Mouse (Mus musculus) right cerebral cortex, postnatal 14 days (tissue): ENCODE measurements around the gene Cct8.
A peak's percentile ranks its signal among the peaks of the same experiment; 100 is the strongest.

ENCODE experiments used
- DNase-seq: peaks from one replicate; pipeline ENCODE4 v3.0.0; 2022

The Cct8 gene

DNA sequence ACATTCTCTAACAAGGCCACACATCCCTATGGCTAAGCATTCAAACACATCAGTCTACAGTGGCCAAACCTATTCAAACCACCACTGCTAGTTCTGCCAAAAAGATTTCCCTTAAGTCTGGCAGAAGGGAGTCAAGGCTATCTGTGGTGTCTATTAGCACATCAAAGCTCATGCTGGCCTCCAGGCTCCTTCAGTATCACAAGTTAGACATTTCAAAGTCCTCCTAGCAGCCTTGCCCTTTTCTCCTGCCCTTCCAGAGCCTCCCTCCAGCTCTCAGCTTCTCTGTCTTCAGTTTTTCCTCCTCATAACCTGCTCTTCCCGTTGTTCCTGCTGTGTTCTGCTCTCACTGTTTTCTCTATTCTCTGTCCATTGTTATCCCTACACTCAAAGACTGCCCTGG lies 51.6 kb downstream of the Cct8 start:
- no peak for DNase-seq

DNA sequence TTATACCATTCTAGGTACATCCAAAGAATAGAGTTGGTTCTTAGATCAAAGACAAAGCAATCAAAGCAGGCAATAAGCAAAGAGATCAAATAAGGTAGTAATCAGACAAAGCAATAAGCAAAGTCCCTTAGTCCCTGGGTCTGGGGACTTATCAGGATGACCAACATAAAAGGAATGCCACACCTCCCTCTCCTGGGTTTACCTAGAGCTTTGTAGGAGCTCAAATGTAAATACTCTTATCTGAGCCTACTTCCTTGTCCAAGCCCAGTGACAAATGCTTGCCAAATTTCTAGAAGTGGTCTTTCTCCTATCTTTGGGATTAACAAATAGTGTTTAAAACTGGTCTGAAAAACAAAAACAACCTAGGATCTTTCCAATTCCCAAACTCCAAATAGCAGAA lies 52.4 kb downstream of the Cct8 start:
- DNase-seq: no peak

DNA sequence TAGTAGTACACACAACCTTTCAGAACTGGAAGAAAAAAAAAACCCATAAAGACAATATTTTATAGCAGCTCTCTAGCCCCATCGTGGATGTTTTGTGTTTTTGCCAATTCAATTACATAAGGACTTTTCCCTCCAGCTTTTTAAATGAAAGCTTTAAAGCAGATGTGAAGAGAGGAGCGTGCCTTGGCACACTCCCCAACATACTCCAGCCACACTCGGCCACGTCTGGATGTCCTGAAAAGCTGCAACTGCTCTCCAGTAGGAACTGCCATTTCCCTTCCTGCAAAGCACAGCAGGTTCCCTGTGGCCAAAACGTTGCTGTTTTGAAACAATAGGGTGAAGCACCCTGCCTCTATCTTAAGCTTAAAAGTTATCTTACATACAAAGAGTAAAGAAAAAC lies 53.4 kb downstream of the Cct8 start:
- no peak for DNase-seq

DNA sequence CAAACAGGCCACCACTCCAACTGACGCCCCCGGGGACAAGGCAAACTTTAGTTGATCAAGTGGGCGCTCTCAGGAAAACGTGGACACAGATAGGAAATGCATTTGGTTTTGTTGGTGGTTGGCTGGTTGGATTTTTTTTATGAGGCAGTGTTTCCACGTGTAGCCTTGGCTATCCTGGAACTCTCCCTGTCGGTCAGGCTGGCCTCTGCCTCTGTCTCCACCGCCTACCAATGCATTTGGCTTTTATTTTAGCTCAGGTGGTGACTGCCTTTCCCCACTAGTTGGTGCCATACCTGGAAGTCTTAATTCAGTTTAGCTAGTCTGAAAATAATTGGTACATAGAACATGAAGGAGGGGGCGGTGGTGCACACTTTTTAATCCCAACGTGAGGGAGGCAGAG lies 54.6 kb downstream of the Cct8 start:
- no peak for DNase-seq

DNA sequence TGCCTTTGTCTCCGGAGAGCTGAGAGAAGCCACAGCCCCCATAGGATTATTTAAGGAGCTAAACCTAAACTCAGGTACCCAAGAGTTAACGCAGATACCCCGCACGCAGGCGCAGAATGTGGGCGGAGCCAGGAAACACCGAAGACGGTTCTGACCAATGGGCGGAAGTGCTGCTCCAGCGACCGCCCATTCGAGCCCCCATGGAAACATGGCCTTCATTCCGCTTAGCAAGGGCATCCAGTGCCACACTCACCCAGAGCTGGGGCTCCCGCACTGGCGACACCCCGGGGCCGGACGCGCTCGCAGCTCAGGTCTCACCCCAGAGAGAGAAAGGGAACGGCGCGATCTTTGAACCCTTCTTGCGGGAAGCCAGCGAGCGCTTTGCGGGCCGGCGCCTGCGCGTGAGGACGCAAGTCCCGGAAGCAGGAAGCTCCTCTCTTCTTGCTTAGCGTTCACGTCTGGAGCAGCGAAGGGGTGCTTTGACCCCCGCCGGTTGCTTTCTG lies 55.4 kb downstream of the Cct8 start, which contains the start of gene Rwdd2b:
Gene Rwdd2b, minus strand, starts transcription at position 390 of the 503 bp plus-strand sequence.
- DNase-seq: peak; percentile 94

DNA sequence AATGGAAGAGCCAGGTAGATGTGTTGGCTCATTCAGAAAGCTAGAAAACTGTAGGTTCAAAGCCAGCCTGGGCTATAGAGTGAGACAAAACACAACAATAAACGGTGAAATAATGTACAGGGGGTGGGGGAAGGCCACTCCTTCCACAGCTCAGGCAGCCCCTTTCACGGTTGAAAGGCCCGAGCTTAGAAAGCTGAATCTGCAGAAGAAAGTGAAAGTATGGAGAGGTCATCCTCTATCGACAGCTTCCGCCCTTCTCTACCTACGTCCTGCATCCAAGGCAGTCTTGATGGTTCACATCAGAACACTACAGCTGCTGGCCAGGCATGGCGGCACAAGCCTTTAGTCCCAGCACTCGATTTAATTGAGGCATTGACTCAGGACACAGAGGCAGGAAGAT lies 57.0 kb downstream of the Cct8 start:
- DNase-seq: no peak

DNA sequence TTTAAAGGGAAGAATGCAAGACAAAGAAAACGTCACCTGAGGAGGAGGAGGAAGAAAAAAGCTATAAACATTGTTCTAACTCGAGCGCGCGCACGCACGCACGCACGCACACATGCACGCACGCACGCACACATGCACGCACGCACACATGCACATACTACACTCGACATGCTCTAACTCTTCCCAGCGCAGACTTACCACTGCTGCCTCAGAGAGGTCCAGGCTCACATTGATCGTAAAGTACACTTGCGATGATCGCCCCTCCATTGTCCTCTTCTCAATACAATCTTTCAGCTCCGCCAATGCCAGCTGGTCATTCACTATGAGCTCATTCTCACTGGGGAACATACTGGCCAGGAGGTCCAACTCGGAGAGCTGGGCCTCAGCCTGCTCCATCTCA lies 58.6 kb downstream of the Cct8 start:
- DNase-seq: no peak

DNA sequence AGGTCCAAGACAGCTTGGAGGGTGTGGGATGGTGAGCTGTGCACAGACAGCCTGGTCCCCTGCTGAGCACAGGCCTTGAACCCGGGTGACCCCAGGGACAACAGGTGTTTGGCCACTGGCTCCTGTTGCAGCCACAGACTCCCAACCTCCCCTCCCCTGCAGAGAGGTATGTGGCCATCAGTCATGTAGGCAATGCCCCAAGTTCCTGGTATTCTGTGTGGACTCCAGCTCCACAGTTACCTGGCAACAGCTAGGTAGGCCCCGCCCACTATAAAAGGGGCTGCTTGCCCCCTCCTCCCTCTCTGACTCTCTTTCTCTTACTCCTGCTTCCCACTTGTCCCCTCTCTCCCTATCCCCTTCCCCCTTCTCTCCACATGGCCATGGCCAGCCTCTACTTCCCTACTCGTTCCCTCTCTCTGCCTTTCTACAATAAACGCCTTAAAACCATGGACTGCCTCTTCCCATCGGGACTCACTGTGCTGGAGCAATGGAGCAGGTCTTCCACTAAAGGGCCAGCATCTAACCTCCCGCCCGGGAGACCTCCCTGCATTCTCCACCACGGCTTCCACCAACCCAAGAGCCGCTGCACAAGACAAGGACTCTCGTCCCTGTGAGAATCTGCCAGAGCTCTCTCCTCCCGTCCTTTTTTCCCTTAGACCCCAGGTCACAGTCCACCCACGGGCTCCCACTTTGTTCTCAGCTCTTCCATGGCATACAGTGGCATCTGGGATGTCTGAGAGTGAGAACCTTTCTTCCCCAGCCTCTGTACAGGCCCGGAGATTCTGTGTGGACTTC lies 60.1 kb downstream of the Cct8 start:
- no peak for DNase-seq

DNA sequence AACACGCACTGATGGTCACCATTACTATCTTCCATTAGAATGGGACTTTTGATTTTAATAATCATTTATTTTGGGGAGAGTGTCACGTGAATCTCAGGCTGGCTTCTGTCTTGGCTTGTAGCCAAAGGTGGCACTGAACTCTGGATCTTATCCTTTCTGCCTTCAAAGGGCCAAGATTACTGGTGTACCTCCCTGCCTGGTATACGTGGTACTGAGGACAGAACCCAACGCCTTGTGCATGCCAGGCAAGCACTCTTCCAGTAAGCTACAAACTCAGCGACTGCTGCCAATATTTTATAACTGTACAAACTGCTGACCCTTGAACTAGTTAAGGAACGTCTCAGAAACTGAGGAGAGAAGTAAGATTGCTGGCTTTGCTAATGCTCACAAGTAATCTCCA lies 60.7 kb downstream of the Cct8 start:
- no peak for DNase-seq

DNA sequence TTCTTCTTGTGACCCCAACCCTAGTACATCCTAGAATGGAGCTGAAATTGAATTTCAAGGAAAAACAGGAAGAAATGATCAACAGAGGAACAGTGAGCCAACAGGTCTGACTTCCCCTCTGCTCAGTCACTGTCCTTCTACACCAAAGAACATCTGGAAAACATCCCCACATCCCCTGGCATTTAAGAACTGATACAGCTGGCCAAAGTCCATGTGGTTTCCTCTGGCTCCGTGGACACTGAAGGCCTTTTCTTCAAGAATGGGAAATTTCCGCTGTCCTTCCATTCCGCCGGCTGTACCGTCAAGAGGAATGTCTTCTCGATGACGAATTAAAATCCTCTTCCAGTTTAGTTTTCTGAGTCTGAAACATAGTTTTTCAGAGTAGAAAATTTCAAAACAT lies 61.4 kb downstream of the Cct8 start:
- DNase-seq: no peak
